Mouse (Mus musculus): ENCODE data around the gene Rplp0. TPM values are rescaled to one million over a fixed set of nuclear protein-coding genes. Genes with fewer than 3 reads are reported as not detected.
A peak's percentile ranks its signal among the peaks of the same experiment; 100 is the strongest.
"Not testable (repeated sequence)": the region's sequence is repeated elsewhere in the genome, so short reads cannot be mapped to it uniquely, and the experiment has no call there.

Gene Rplp0
- total RNA-seq, 2 experiments from 2014 or later = 651 to 667 TPM

DNA sequence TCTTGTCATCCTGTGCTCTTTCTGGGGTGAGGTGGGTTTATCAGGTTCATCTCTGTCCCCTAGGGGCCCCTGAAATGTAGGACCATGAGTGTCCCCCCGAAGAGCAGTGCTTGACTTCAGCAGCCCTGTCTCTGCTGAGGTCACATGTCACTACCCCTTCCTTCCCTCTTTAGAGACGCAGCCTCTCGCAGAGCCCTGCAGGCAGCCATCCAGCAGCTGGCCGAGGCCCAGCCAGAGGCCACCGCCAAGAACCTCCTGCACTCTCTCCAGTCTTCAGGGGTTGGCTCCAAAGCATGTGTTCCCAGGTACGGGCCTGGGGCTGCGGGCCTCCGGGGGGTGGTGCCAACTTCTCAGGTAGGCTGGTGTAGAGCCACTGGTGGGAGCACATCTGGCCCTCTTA lies 15.7 kb downstream of the Rplp0 start:
- intact Hi-C loops (cut with DNase I) = no loop called here

DNA sequence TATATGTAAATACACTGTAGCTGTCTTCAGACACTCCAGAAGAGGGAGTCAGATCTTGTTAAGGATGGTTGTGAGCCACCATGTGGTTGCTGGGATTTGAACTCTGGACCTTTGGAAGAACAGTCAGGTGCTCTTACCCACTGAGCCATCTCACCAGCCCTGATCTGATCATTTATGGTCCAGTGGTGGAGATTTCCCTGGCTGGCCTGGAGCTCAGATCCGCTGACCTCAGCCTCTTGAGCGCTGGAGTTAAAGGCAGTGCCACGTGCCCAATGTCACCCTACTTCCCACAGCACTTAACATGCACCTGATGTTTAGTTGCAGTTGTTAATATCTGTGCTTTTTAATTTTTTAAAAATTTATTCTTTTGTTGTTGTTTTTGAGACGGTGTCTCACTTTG lies 18.4 kb downstream of the Rplp0 start:
- DNase-seq (ENCODE audit: low spot score); intact Hi-C loops (cut with DNase I): not testable (repeated sequence)

More for the DNA sequence above, 15.7 kb downstream of the Rplp0 start:
- peak; percentile 42 for DNase-seq (ENCODE audit: low spot score)

DNA sequence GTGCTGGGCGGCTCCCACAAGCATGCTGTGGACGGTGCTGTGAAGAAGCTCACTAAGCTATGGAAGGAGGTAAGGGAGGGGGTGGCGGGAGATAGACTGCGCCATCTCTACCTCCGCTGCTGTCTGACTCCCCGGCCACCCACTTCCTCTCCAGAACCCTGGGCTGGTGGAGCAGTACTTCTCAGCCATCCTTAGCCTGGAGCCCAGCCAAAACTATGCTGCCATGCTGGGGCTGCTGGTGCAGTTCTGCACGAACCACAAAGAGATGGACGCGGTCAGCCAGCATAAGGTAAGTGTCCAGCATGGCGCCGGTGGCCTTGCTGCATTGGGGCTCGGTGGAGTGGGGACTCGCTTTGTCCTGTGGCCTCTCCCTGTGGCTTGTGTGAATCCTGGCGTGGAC lies 19.7 kb downstream of the Rplp0 start:
- intact Hi-C loops (cut with DNase I) = no loop called here
- DNase-seq (ENCODE audit: low spot score) = no peak

DNA sequence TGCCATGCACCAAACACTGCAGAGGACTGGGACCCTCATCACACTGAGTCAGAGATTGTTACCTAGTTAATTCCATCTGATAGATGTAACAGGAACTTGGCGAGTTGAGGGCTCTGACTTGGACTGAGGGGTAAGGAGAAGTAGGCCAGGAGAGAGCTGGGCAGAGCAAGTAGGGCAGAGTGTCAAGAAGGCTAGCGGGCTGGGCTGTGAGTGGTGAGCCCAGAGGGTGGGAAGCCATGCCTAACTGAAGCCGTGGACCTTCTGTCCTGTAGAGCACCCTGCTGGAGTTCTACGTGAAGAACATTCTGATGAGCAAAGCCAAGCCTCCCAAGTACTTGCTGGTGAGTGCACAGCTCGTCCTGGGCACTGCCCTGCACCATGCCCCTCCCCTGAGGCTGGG lies 20.1 kb downstream of the Rplp0 start:
- DNase-seq (ENCODE audit: low spot score) = no peak
- intact Hi-C loops (cut with DNase I) = no loop called here

DNA sequence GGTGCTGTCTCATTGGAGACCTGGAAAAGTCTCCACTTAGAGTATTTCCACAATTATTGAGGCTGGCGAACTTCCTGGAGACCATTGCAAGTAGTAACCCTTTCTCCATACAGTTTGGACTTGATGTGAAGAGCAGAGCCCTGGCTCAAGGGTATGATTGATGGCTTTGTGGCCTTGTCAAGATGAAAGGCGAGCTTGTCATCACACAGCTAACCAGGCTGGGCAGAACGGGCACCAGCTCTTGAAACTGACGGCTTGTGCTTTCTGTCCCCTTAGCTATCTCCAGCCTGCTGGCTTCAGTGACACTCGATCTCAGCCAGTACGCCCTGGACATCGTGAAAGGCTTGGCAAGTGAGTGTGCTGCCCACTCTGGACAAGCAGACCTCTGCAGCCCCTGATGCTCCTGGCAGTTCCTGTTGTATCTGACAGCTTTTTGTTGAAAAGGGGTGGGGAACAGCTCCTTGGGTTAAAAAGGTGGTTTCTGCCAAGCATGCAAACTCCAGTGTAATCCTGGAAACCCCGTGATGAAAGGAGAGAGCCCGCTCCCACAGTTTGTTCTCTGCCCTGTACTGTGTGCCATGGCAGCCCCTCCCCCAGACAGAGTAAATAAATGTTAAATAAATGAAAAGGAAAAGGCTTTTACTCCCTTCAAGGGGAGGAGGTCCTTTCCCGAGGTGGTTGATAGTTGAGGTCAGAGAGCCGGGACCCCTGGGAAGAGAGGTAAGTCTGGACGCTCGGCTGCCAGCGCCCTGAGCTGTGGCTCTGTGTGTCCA lies 21.1 kb downstream of the Rplp0 start:
- intact Hi-C loops (cut with DNase I) = no loop called here
- no peak for DNase-seq (ENCODE audit: low spot score)

DNA sequence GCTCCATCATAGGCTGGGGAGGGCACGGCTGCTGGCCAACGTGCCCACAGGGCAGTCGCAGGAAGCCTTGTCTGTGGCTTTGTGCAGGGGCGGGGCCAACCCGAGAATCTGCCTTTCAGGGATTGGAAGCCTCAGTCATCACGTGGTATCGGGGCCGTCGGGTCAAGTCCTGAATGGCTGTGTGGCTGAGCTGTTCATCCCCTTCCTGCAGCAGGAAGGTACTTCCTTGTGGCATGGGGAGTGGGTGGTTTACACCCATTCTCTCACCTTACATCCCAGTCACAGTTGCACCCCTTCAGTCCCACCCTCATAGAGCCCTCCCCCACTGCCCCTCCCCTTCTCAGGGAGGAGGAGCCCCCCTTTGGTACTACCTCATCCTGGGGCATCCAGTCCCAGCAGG lies 22.4 kb downstream of the Rplp0 start:
- intact Hi-C loops (cut with DNase I) = no loop called here
- DNase-seq (ENCODE audit: low spot score) = no peak

DNA sequence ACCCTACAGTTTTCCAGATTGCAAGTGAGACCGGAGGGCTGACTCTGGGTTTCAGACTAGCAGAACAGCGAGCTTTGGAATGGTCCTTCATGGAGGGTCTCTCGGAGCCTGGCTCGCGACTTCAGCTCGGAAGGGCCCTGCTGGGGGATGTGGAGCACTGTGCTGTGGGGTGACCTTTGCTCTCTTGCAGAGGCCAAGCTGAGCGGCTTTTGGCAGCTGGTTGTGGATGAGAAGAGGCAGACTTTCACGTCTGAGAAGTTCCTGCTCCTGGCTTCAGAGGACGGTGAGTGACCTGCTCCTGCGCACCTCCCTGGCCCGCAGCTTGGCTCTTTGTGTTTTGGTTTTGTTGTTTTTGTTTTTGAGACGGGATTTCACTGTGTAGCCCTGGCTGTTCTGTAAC lies 26.3 kb downstream of the Rplp0 start:
- DNase-seq (ENCODE audit: low spot score) = no peak
- intact Hi-C loops (cut with DNase I) = no loop called here

DNA sequence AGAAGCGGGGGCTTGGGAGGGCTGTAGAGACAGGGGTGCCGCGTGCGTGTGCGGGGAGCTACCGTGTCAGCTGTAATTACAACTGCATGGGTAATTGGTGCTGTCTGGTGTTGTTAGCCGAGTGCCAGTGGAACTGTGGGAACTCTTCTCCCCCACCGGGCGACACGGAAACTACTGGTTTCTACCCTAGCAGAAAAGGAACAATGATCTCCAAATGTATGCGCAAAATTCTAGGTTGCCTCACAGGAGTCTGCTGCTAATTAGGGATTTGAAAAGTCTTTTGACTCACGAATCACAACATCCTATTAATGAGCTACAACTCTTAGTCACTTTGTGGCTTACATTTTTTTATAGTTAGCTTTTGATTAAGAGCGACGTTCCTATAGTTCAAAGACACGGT lies 26.9 kb downstream of the Rplp0 start:
- DNase-seq (ENCODE audit: low spot score) = no peak
- intact Hi-C loops (cut with DNase I) = no loop called here

DNA sequence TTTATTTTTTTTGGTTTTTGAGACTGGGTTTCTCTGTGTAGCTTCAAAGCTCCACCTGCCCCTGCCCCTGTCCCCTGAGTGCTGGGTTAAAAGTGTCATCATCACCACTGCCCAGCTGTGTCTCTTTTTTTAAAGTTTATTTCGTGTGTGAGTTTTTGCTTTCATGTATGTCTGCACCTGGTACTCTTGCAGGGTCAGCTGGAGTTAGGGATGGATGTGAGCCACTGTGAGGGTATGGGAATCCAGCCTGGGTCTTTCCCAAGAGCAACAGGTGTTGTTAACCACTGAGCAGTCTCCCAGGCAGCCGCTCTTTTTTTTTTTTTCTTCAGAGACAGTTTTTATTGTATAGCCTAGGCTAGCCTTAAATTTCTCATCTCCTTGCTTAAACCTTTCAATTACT lies 27.5 kb downstream of the Rplp0 start:
- intact Hi-C loops (cut with DNase I) = no loop called here
- no peak for DNase-seq (ENCODE audit: low spot score)

DNA sequence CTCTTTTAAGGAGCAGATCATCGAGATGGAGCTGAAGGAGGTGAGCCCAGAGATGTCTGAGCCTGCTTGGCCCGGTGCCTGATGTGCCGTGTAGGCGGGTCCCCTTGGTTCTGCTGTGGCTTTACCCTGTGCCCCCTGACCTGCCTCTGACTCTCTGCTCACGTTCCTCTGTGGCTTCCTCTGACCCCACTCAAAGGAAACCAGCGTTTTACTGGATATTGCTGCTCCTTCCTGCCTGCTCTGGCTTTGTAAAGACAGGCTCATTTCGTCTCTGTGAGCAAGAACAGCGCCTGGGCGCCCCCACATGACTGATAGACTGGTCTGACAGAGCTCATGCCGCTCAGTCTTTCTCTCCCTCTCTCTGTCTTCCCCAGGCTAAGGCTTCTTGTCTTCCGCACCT lies 31.8 kb downstream of the Rplp0 start:
- intact Hi-C loops (cut with DNase I) = no loop called here
- DNase-seq (ENCODE audit: low spot score) = no peak

DNA sequence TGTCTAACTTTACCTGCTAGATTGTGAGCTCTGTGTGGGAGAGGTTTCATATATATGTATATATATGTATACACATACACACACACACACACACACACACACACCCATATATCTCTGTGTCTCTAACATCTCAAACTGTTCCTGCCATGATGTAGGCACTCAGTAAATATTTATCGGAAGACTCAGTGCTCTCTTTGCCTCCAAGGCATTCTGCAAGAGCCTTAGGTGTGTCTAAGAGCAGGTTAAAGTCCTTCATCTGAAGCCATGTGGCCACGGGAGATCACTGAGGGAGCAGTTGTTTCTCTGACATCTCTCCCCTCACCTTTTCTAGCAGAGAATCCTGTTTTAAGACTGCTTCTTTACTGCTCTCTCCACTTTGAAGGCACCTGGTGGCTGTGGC lies 32.2 kb downstream of the Rplp0 start:
- DNase-seq (ENCODE audit: low spot score) = no peak
- intact Hi-C loops (cut with DNase I) = no loop called here

DNA sequence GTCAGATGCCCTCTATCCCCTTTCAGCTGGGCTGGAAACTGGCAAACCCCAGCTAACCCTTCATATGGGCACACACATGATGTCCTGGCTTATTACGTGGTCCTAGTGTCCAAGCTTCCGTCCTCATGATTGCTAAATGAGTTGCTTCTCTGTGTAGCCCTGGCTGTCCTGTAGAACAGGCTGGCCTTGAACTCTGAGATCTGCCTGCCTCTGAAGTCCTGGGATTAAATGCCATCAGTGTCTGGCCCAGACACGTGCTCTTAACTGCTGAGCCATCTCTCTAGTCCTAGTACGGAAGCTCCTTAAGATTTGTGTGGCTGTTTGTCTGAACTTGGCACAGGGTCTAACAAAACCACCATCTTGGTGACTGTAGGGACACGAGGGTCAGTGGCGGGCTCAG lies 44.3 kb downstream of the Rplp0 start:
- no peak for DNase-seq (ENCODE audit: low spot score)
- intact Hi-C loops (cut with DNase I) = no loop called here

DNA sequence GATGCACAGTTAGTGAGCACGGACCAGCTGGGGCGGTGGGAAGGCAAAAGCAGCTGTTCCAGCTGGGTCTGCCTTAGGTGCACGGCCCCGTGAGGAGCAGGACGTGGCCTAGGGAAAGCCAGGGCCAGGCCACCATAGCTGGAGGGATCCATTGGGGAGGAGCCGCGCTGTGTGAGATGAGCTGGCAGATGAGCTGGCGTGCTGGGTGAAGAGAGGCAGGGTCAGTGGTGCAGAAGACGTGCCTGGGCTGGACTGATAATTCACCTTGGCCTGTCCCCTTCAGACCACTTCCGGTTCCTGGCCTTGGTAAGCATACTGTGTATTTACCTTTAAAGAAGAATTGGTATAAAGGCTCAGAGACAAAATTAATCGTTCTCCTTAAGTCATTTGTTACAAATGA lies 52.3 kb downstream of the Rplp0 start:
- intact Hi-C loops (cut with DNase I) = no loop called here

More for the DNA sequence above, 52.3 kb downstream of the Rplp0 start:
- DNase-seq (ENCODE audit: low spot score) = no peak

Small RNAs within 50 kb of the gene (microRNA-seq; reads per million reads assigned to microRNA genes)
- not detected for gene Mir7029

Other genes starting within 250 kb of the Rplp0 start
- gene Srsf9, start 232.3 kb upstream of the Rplp0 start, total RNA-seq (2021) = 10 to 100 TPM; 18.5 to 20.6 TPM
- 10 to 100 TPM; 16.9 to 17.6 TPM for gene Gatc, start 218.3 kb upstream of the Rplp0 start, total RNA-seq (2021)
- 10 to 100 TPM; 23.8 to 26.2 TPM for gene Triap1, start 218.2 kb upstream of the Rplp0 start, total RNA-seq (2021)
- 100 to 1,000 TPM; 282 to 287 TPM for gene Cox6a1, start 210.5 kb upstream of the Rplp0 start, total RNA-seq (2021)
- 1 to 10 TPM in 1 of 2 experiments, under 1 TPM in 1; 0.98 to 1.3 TPM for gene Msi1, start 129.9 kb upstream of the Rplp0 start, total RNA-seq (2021)
- not detected for gene Pla2g1b, start 93.2 kb upstream of the Rplp0 start, total RNA-seq (2021)
- gene Sirt4, start 74.7 kb upstream of the Rplp0 start, total RNA-seq (2021) = 10 to 100 TPM; 16.8 to 18.5 TPM
- gene Pxn, start 52.8 kb upstream of the Rplp0 start, total RNA-seq (2021) = 10 to 100 TPM; 34.4 to 39.5 TPM
- 10 to 100 TPM; 38.4 to 42.8 TPM for gene Gcn1l1, start 5.8 kb downstream of the Rplp0 start, total RNA-seq (2021)
- 10 to 100 TPM; 43.2 to 44.8 TPM for gene Rab35, start 72.4 kb downstream of the Rplp0 start, total RNA-seq (2021)
- 1 to 10 TPM; 8.5 to 9.0 TPM for gene Bicdl1, start 172.2 kb downstream of the Rplp0 start, total RNA-seq (2021)

Measured in heart, postnatal 25 days (tissue).